Mouse (Mus musculus) megakaryocyte, embryonic 14.5 days (primary cell): ENCODE measurements at regions not wholly inside any gene's neighbourhood (a gene's known extent, or its start where the extent isn't known, plus 50 kb on each side); places are given as distances from the start of the nearest gene placed in this dataset.

Source experiments
- FLI1 ChIP-seq: IDR thresholded peaks from 2 replicates; pipeline ENCODE4 v1.6.1; 2012; ENCODE audit warnings: low read length, inconsistent platforms, mixed read lengths
- GATA1 ChIP-seq: IDR thresholded peaks from 3 replicates; pipeline ENCODE4 v1.6.1; 2012; ENCODE audit warnings: mixed read lengths, low read length, inconsistent platforms, borderline replicate concordance

DNA sequence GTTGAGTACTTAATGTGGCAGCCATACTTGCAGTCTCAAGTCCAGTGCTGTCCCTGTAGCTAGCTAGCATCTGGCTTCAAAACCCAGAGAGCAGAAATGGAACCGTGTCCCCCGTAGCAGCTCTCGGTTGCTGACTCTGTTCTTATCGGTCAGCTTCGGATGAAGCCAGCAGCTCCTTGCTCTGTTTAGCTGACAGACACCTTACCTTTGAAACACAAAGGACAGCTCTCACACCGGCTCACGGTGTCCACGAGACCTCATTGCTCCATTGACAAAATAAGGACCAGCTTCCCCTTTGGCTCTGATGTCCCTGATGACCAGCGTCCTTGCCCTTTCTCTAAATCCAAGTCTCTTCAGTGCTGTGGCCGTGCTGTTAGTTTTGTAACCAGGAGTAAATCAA lies 435.3 kb upstream of the Kif2a start:
- TF ChIP-seq GATA1 = no peak
- TF ChIP-seq FLI1 = no peak
